Mouse (Mus musculus): Measurements from ENCODE around the gene Fos. TPM values are rescaled to one million over a fixed set of nuclear protein-coding genes. Genes with fewer than 3 reads are reported as not detected.
"Not testable (repeated sequence)": the region's sequence is repeated elsewhere in the genome, so short reads cannot be mapped to it uniquely, and the experiment has no call there.

The Fos gene
- polyA plus RNA-seq, 1 experiment from 2014 or later, result 38.8 TPM

DNA sequence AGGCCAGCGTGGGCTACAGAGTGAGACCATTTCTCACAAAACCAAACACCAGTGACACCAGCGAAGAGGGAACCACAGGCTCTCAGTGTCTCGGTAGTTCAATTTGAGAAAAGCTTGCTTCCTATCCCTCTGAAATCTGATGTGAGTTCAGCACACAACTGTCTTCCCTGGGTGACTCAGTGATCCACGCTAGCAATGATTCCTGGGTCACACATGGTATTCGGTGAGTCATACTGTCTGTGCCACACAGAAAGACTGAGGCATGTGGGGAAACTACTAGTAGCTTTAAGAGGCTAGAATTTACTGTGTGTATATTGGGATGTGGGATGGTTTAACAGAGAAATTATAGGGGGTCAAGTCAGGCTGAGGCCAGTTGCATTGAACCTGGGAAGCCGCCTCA, 45.9 kb downstream of the Fos start:
- ATAC-seq (ENCODE audit: insufficient number of reproducible peaks, low FRiP score, low TSS enrichment, low read depth), result no peak
- WGBS, result 90% methylated on average over 6 of the region's 6 CpGs
- Histone ChIP-seq H3K36me3 (no peaks in the 10 kb centered on the region), H3K4me1 (peaks cover 25% of the 10 kb centered on the region), H3K9ac (no peak overlapping the region), H3K4me3 (no peak overlapping the region), H3K9me3 (no peaks in the 10 kb centered on the region), H3K27me3 (no peaks in the 10 kb centered on the region), H3K4me2 (no peak overlapping the region), H3K27ac (no peak overlapping the region)

- Histone ChIP-seq H3K27ac (no peak overlapping the region), H3K4me1 (peaks cover 26% of the 10 kb centered on the region), H3K9ac (no peak overlapping the region), H3K4me3 (no peak overlapping the region), H3K27me3 (no peaks in the 10 kb centered on the region), H3K36me3 (no peaks in the 10 kb centered on the region), H3K9me3 (no peaks in the 10 kb centered on the region), H3K4me2 (no peak overlapping the region)
- WGBS, result 86% methylated on average over 6 of the region's 6 CpGs
- ATAC-seq (ENCODE audit: insufficient number of reproducible peaks, low FRiP score, low TSS enrichment, low read depth), result no peak
Measured at GRCm38 (mm10) chr12:85521101-85521500, 47.4 kb downstream of the Fos start.

DNA sequence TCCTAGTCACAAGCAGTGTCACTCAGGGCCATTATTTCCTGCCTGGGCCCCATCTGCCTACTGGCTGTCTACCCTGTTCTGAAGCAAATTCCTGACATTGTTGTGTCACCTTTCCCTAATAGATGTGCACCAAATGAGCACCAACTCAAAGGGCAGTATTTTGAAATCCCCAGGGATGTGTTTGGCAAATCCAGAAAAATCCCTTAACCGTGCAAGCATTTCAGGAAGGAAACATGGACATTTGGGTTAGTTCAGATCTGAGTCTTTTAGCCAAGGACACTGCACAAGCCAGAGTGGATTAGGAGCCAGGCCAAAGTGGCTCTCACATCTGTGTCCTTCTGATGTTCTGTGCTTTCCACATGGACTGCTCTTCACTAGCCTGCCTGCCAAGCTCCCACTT, 48.0 kb downstream of the Fos start:
- no peaks in the 10 kb centered on the region for H3K9me3 ChIP-seq
- no peak overlapping the region for H3K4me2 ChIP-seq
- H3K4me3 ChIP-seq, result no peak overlapping the region
- H3K9ac ChIP-seq, result no peak overlapping the region
- WGBS, result 41% methylated on average over 1 of the region's 1 CpGs
- H3K4me1 ChIP-seq, result peaks cover 26% of the 10 kb centered on the region
- H3K36me3 ChIP-seq, result no peaks in the 10 kb centered on the region
- no peak for ATAC-seq (ENCODE audit: insufficient number of reproducible peaks, low FRiP score, low TSS enrichment, low read depth)
- H3K27me3 ChIP-seq, result no peaks in the 10 kb centered on the region
- H3K27ac ChIP-seq, result no peak overlapping the region

- H3K36me3 ChIP-seq, result no peaks in the 10 kb centered on the region
- no peak overlapping the region for H3K4me3 ChIP-seq
- H3K4me2 ChIP-seq, result no peak overlapping the region
- no peak overlapping the region for H3K27ac ChIP-seq
- no peak overlapping the region for H3K9ac ChIP-seq
- ATAC-seq (ENCODE audit: insufficient number of reproducible peaks, low FRiP score, low TSS enrichment, low read depth), result no peak
- no peaks in the 10 kb centered on the region for H3K27me3 ChIP-seq
- WGBS, result 72% methylated on average over 7 of the region's 7 CpGs
- H3K9me3 ChIP-seq, result no peaks in the 10 kb centered on the region
- peaks cover 26% of the 10 kb centered on the region for H3K4me1 ChIP-seq
Measured at GRCm38 (mm10) chr12:85522631-85523388, 49.1 kb downstream of the Fos start.

GRCm38 (mm10) chr12:85523421-85524192, 49.9 kb downstream of the Fos start:
- Histone ChIP-seq H3K9me3 (no peaks in the 10 kb centered on the region), H3K27me3 (no peaks in the 10 kb centered on the region), H3K4me1 (peaks cover 24% of the 10 kb centered on the region), H3K4me3 (no peak overlapping the region), H3K36me3 (no peaks in the 10 kb centered on the region), H3K27ac (no peak overlapping the region), H3K9ac (no peak overlapping the region), H3K4me2 (no peak overlapping the region)
- WGBS, result 51% methylated on average over 14 of the region's 14 CpGs
- no peak for ATAC-seq (ENCODE audit: insufficient number of reproducible peaks, low FRiP score, low TSS enrichment, low read depth)

GRCm38 (mm10) chr12:85524193-85524858, 50.6 kb downstream of the Fos start:
- no peak for ATAC-seq (ENCODE audit: insufficient number of reproducible peaks, low FRiP score, low TSS enrichment, low read depth)
- WGBS, result 43% methylated on average over 8 of the region's 8 CpGs
- Histone ChIP-seq H3K4me2 (no peak overlapping the region), H3K36me3 (no peaks in the 10 kb centered on the region), H3K27ac (no peak overlapping the region), H3K27me3 (no peaks in the 10 kb centered on the region), H3K4me1 (peaks cover 24% of the 10 kb centered on the region), H3K9me3 (no peaks in the 10 kb centered on the region), H3K9ac (no peak overlapping the region), H3K4me3 (no peak overlapping the region)

- H3K9me3 ChIP-seq; H3K27ac ChIP-seq; H3K4me2 ChIP-seq; ATAC-seq (ENCODE audit: insufficient number of reproducible peaks, low FRiP score, low TSS enrichment, low read depth); H3K36me3 ChIP-seq; H3K27me3 ChIP-seq; H3K4me3 ChIP-seq; H3K9ac ChIP-seq: not testable (repeated sequence)
- 58% methylated on average over 11 of the region's 11 CpGs for WGBS
- peaks cover 24% of the 10 kb centered on the region for H3K4me1 ChIP-seq
Measured at GRCm38 (mm10) chr12:85524859-85525495, 51.3 kb downstream of the Fos start.

Other genes starting within 250 kb of the Fos start
- 8.1 and 9.4 TPM in 2 replicates for gene Mlh3, start 203.3 kb upstream of the Fos start, polyA plus RNA-seq (2015; fragmentation: Nextera tagmentation; extraction: Ambion mirVana)
- gene Acyp1, start 185.5 kb upstream of the Fos start, polyA plus RNA-seq (2015; fragmentation: Nextera tagmentation; extraction: Ambion mirVana), result 41.8 and 42.0 TPM in 2 replicates
- 1.9 and 2.2 TPM in 2 replicates for gene Zc2hc1c, start 185.3 kb upstream of the Fos start, polyA plus RNA-seq (2015; fragmentation: Nextera tagmentation; extraction: Ambion mirVana)
- 17.4 and 23.1 TPM in 2 replicates for gene Nek9, start 134.5 kb upstream of the Fos start, polyA plus RNA-seq (2015; fragmentation: Nextera tagmentation; extraction: Ambion mirVana)
- gene Tmed10, start 99.0 kb upstream of the Fos start, polyA plus RNA-seq (2015; fragmentation: Nextera tagmentation; extraction: Ambion mirVana), result 361 and 367 TPM in 2 replicates
- gene Jdp2, start 125.1 kb downstream of the Fos start, polyA plus RNA-seq (2015; fragmentation: Nextera tagmentation; extraction: Ambion mirVana), result 0.99 and 1.5 TPM in 2 replicates
- gene Batf, start 212.8 kb downstream of the Fos start, polyA plus RNA-seq (2015; fragmentation: Nextera tagmentation; extraction: Ambion mirVana), result 4.1 and 5.9 TPM in 2 replicates